Mouse (Mus musculus): ENCODE measurements around the gene Rgs6. TPM values are rescaled to one million over a fixed set of nuclear protein-coding genes. Genes with fewer than 3 reads are reported as not detected.

The Rgs6 gene
- total and polyA plus RNA-seq, 2 experiments, result 0.09 TPM; not detected in 1

GRCm38 (mm10) chr12:83105514-83106119, 517.5 kb downstream of the Rgs6 start:
- TF ChIP-seq CTCF (IDR thresholded peaks at IDR 0.05; ENCODE audit: low read depth, low read length) (no peak), POLR2A (IDR thresholded peaks at IDR 0.05; ENCODE audit: extremely low read depth, insufficient read depth, low read length) (no peak)
- peaks cover 6% of the 10 kb centered on the region; the same call in 1 of the 2 replicates for H3K27me3 ChIP-seq (ENCODE audit: control insufficient read depth, insufficient read depth, low read length)

GRCm38 (mm10) chr12:83106120-83106517, 518.0 kb downstream of the Rgs6 start:
- no peak for TF ChIP-seq CTCF (IDR thresholded peaks at IDR 0.05; ENCODE audit: low read depth, low read length)
- TF ChIP-seq POLR2A (IDR thresholded peaks at IDR 0.05; ENCODE audit: extremely low read depth, insufficient read depth, low read length), result no peak
- Histone ChIP-seq H3K27me3 (ENCODE audit: control insufficient read depth, insufficient read depth, low read length) (peaks cover 6% of the 10 kb centered on the region; the same call in 1 of the 2 replicates), H3K36me3 (ENCODE audit: control insufficient read depth, insufficient read depth, low read length) (no peaks in the 10 kb centered on the region), H3K9ac (ENCODE audit: low read depth, low read length) (no peak overlapping the region), H3K79me2 (ENCODE audit: control insufficient read depth, insufficient read depth, low read length) (no peaks in the 10 kb centered on the region), H3K27ac (replicated peaks; ENCODE audit: insufficient read depth, low read depth, low read length) (no peak overlapping the region), H3K4me1 (ENCODE audit: control insufficient read depth, insufficient read depth, low read length) (no peaks in the 10 kb centered on the region), H3K4me3 (ENCODE audit: insufficient read depth, low read depth, low read length) (no peak overlapping the region)
- DNase-seq (ENCODE audit: extremely low read depth, low read depth, low spot score), result no peak
- 55% methylated on average over 5 of the region's 5 CpGs for WGBS

More at GRCm38 (mm10) chr12:83105514-83106119, 517.5 kb downstream of the Rgs6 start:
- DNase-seq (ENCODE audit: extremely low read depth, low read depth, low spot score), result no peak
- Histone ChIP-seq H3K4me1 (ENCODE audit: control insufficient read depth, insufficient read depth, low read length) (no peaks in the 10 kb centered on the region), H3K79me2 (ENCODE audit: control insufficient read depth, insufficient read depth, low read length) (no peaks in the 10 kb centered on the region), H3K4me3 (ENCODE audit: insufficient read depth, low read depth, low read length) (no peak overlapping the region), H3K9ac (ENCODE audit: low read depth, low read length) (no peak overlapping the region), H3K36me3 (ENCODE audit: control insufficient read depth, insufficient read depth, low read length) (no peaks in the 10 kb centered on the region), H3K27ac (replicated peaks; ENCODE audit: insufficient read depth, low read depth, low read length) (no peak overlapping the region)
- WGBS, result 56% methylated on average over 9 of the region's 9 CpGs

- Histone ChIP-seq H3K79me2 (ENCODE audit: control insufficient read depth, insufficient read depth, low read length) (no peaks in the 10 kb centered on the region), H3K27me3 (ENCODE audit: control insufficient read depth, insufficient read depth, low read length) (peaks cover 4% of the 10 kb centered on the region; the same call in 1 of the 2 replicates), H3K4me3 (ENCODE audit: insufficient read depth, low read depth, low read length) (no peak overlapping the region), H3K36me3 (ENCODE audit: control insufficient read depth, insufficient read depth, low read length) (no peaks in the 10 kb centered on the region), H3K27ac (replicated peaks; ENCODE audit: insufficient read depth, low read depth, low read length) (no peak overlapping the region), H3K9ac (ENCODE audit: low read depth, low read length) (no peak overlapping the region), H3K4me1 (ENCODE audit: control insufficient read depth, insufficient read depth, low read length) (no peaks in the 10 kb centered on the region)
- 95% methylated on average over 4 of the region's 4 CpGs for WGBS
- DNase-seq (ENCODE audit: extremely low read depth, low read depth, low spot score), result no peak
- no peak for TF ChIP-seq CTCF (IDR thresholded peaks at IDR 0.05; ENCODE audit: low read depth, low read length)
- no peak for TF ChIP-seq POLR2A (IDR thresholded peaks at IDR 0.05; ENCODE audit: extremely low read depth, insufficient read depth, low read length)
Measured at GRCm38 (mm10) chr12:83109486-83109885, 521.4 kb downstream of the Rgs6 start.

- Histone ChIP-seq H3K79me2 (ENCODE audit: control insufficient read depth, insufficient read depth, low read length) (no peaks in the 10 kb centered on the region), H3K9ac (ENCODE audit: low read depth, low read length) (no peak overlapping the region), H3K36me3 (ENCODE audit: control insufficient read depth, insufficient read depth, low read length) (no peaks in the 10 kb centered on the region), H3K27me3 (ENCODE audit: control insufficient read depth, insufficient read depth, low read length) (peaks cover 4% of the 10 kb centered on the region; the same call in 1 of the 2 replicates), H3K4me1 (ENCODE audit: control insufficient read depth, insufficient read depth, low read length) (no peaks in the 10 kb centered on the region), H3K4me3 (ENCODE audit: insufficient read depth, low read depth, low read length) (no peak overlapping the region), H3K27ac (replicated peaks; ENCODE audit: insufficient read depth, low read depth, low read length) (no peak overlapping the region)
- WGBS, result 83% methylated on average over 11 of the region's 11 CpGs
- no peak for TF ChIP-seq POLR2A (IDR thresholded peaks at IDR 0.05; ENCODE audit: extremely low read depth, insufficient read depth, low read length)
- no peak for TF ChIP-seq CTCF (IDR thresholded peaks at IDR 0.05; ENCODE audit: low read depth, low read length)
- no peak for DNase-seq (ENCODE audit: extremely low read depth, low read depth, low spot score)
Measured at GRCm38 (mm10) chr12:83109891-83110630, 522.0 kb downstream of the Rgs6 start.

- Histone ChIP-seq H3K4me3 (ENCODE audit: insufficient read depth, low read depth, low read length) (no peak overlapping the region), H3K9ac (ENCODE audit: low read depth, low read length) (no peak overlapping the region), H3K36me3 (ENCODE audit: control insufficient read depth, insufficient read depth, low read length) (no peaks in the 10 kb centered on the region), H3K27ac (replicated peaks; ENCODE audit: insufficient read depth, low read depth, low read length) (no peak overlapping the region), H3K79me2 (ENCODE audit: control insufficient read depth, insufficient read depth, low read length) (no peaks in the 10 kb centered on the region), H3K4me1 (ENCODE audit: control insufficient read depth, insufficient read depth, low read length) (no peaks in the 10 kb centered on the region), H3K27me3 (ENCODE audit: control insufficient read depth, insufficient read depth, low read length) (peaks cover 4% of the 10 kb centered on the region; the same call in 1 of the 2 replicates)
- no peak for TF ChIP-seq CTCF (IDR thresholded peaks at IDR 0.05; ENCODE audit: low read depth, low read length)
- TF ChIP-seq POLR2A (IDR thresholded peaks at IDR 0.05; ENCODE audit: extremely low read depth, insufficient read depth, low read length), result no peak
- no peak for DNase-seq (ENCODE audit: extremely low read depth, low read depth, low spot score)
- WGBS, result 67% methylated on average over 3 of the region's 3 CpGs
Measured at GRCm38 (mm10) chr12:83110711-83111110, 522.6 kb downstream of the Rgs6 start.

- H3K79me2 ChIP-seq (ENCODE audit: control insufficient read depth, insufficient read depth, low read length), result no peaks in the 10 kb centered on the region
- TF ChIP-seq POLR2A (IDR thresholded peaks at IDR 0.05; ENCODE audit: extremely low read depth, insufficient read depth, low read length), result no peak
- TF ChIP-seq CTCF (IDR thresholded peaks at IDR 0.05; ENCODE audit: low read depth, low read length), result no peak
- no peaks in the 10 kb centered on the region for H3K36me3 ChIP-seq (ENCODE audit: control insufficient read depth, insufficient read depth, low read length)
- H3K4me1 ChIP-seq (ENCODE audit: control insufficient read depth, insufficient read depth, low read length), result no peaks in the 10 kb centered on the region
- H3K4me3 ChIP-seq (ENCODE audit: insufficient read depth, low read depth, low read length), result no peak overlapping the region
- H3K27ac ChIP-seq (replicated peaks; ENCODE audit: insufficient read depth, low read depth, low read length), result no peak overlapping the region
- H3K9ac ChIP-seq (ENCODE audit: low read depth, low read length), result no peak overlapping the region
- 89% methylated on average over 5 of the region's 5 CpGs for WGBS
- DNase-seq (ENCODE audit: extremely low read depth, low read depth, low spot score), result no peak
- H3K27me3 ChIP-seq (ENCODE audit: control insufficient read depth, insufficient read depth, low read length), result no peaks in the 10 kb centered on the region
Measured at GRCm38 (mm10) chr12:83112283-83112682, 524.2 kb downstream of the Rgs6 start.
